Mouse (Mus musculus): ENCODE results near the gene Gm11634. TPM values are rescaled to one million over a fixed set of nuclear protein-coding genes. Genes with fewer than 3 reads are reported as not detected.

Gm11634 gene
- total and polyA plus RNA-seq, 2 experiments from 2014 or later = not detected

DNA sequence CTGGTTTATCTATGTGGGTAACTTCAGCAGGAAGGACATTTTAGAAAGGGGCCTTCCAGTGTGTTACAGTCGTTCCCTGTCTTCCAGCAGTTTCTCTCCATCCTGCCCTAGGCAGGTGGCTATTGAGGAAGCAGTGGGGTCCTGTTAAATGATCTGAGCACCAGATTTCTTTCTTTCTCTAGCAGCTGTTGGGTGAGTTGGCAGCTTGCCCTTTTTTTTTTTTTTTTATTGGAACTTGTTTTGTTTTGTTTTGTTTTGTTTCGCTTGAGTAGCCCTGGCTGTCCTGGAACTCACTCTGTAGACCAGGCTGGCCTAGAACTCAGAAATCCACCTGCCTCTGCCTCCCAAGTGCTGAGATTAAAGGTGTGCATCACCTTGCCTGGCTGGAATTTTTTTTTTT lies 42.1 kb downstream of the Gm11634 start:
- Histone ChIP-seq H3K27ac (ENCODE audit: low read depth, low read length) (no peak overlapping the region), H3K27me3 (ENCODE audit: insufficient read depth, low read length) (no peaks in the 10 kb centered on the region), H3K4me3 (ENCODE audit: low read depth, low read length) (no peak overlapping the region), H3K9ac (replicated peaks; ENCODE audit: low read length, poor library complexity, severe bottlenecking) (no peak overlapping the region), H3K4me1 (ENCODE audit: insufficient read depth, low read length) (peaks cover 11% of the 10 kb centered on the region; the same call in 1 of the 2 replicates), H3K36me3 (ENCODE audit: insufficient read depth, low read length) (peaks cover 22% of the 10 kb centered on the region; the same call in 1 of the 2 replicates), H3K4me2 (ENCODE audit: low read depth, low read length, poor library complexity, severe bottlenecking) (no peak overlapping the region), H3K9me3 (ENCODE audit: low read length) (no peaks in the 10 kb centered on the region)
- DNase-seq (ENCODE audit: low spot score) (no peak), ATAC-seq (ENCODE audit: low FRiP score) (no peak)
- 64% methylated on average over 2 of the region's 2 CpGs for WGBS
- TF ChIP-seq CTCF (IDR thresholded peaks at IDR 0.05) = no peak

DNA sequence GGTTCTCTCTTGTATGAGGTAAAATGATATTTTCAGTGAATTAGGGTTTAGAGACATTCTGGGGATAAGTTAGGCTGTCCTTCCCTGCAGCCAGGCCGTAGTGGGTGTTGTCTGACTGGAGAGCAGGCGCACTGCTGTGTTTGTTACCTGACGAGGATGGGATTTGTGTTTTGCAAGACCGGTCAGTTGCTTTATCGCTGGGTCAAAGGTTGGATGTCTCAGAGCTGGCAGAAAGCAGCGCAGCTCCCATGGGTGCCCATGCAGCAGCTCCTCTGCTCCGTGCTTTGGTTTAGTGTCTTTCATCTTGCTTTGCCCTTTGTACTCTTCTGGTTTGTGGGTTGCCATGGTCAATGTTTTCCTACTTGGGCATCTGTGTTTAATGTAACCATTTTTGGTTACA lies 42.5 kb downstream of the Gm11634 start:
- H3K4me3 ChIP-seq (ENCODE audit: low read depth, low read length) = no peak overlapping the region
- H3K9me3 ChIP-seq (ENCODE audit: low read length) = no peaks in the 10 kb centered on the region
- no peak overlapping the region for H3K4me2 ChIP-seq (ENCODE audit: low read depth, low read length, poor library complexity, severe bottlenecking)
- peaks cover 22% of the 10 kb centered on the region; the same call in 1 of the 2 replicates for H3K36me3 ChIP-seq (ENCODE audit: insufficient read depth, low read length)
- 91% methylated on average over 7 of the region's 7 CpGs for WGBS
- no peak overlapping the region for H3K9ac ChIP-seq (replicated peaks; ENCODE audit: low read length, poor library complexity, severe bottlenecking)
- DNase-seq (ENCODE audit: low spot score) = no peak
- H3K27ac ChIP-seq (ENCODE audit: low read depth, low read length) = no peak overlapping the region
- TF ChIP-seq CTCF (IDR thresholded peaks at IDR 0.05) = no peak
- H3K4me1 ChIP-seq (ENCODE audit: insufficient read depth, low read length) = peaks cover 11% of the 10 kb centered on the region; the same call in 1 of the 2 replicates
- ATAC-seq (ENCODE audit: low FRiP score) = no peak
- H3K27me3 ChIP-seq (ENCODE audit: insufficient read depth, low read length) = no peaks in the 10 kb centered on the region

DNA sequence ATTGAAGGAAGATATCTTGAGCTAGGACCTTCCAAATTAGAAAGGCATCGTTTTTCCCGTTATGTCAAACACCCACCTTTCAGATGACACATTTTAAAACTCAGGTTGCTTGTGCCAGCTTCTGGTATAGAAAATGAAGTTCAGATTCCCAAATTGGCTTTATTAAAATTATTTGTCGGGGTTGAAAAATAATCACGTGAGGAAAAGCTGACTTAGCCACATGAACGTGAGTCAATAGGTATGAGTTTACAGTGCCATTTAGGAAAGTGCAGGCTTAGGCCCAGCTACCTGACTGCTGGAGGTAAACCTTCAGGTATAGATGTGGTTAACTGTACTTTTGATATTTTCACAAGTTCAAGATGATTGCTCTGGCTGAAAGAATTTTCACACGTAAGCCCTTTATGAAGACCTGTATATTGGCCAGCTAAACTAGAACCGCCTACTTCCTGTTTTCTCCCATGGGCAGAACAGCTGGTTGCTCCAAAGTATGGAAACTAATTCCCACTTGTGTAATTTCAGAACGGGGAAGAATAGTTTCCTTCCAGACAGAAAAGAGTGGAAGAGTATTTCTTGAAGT lies 45.6 kb downstream of the Gm11634 start:
- ATAC-seq (ENCODE audit: low FRiP score) = no peak
- TF ChIP-seq CTCF (IDR thresholded peaks at IDR 0.05) = no peak
- Histone ChIP-seq H3K9ac (replicated peaks; ENCODE audit: low read length, poor library complexity, severe bottlenecking) (peak overlapping the region; percentile 61), H3K4me1 (ENCODE audit: insufficient read depth, low read length) (peaks cover 11% of the 10 kb centered on the region; the same call in 1 of the 2 replicates), H3K4me3 (ENCODE audit: low read depth, low read length) (peak overlapping the region; percentile 53), H3K27ac (ENCODE audit: low read depth, low read length) (peak overlapping the region; percentile 82), H3K36me3 (ENCODE audit: insufficient read depth, low read length) (peaks cover 2% of the 10 kb centered on the region; the same call in 1 of the 2 replicates), H3K4me2 (ENCODE audit: low read depth, low read length, poor library complexity, severe bottlenecking) (peak overlapping the region; percentile 68), H3K27me3 (ENCODE audit: insufficient read depth, low read length) (no peaks in the 10 kb centered on the region), H3K9me3 (ENCODE audit: low read length) (no peaks in the 10 kb centered on the region)
- WGBS = 22% methylated on average over 8 of the region's 8 CpGs
- DNase-seq (ENCODE audit: low spot score) = peak; percentile 19

DNA sequence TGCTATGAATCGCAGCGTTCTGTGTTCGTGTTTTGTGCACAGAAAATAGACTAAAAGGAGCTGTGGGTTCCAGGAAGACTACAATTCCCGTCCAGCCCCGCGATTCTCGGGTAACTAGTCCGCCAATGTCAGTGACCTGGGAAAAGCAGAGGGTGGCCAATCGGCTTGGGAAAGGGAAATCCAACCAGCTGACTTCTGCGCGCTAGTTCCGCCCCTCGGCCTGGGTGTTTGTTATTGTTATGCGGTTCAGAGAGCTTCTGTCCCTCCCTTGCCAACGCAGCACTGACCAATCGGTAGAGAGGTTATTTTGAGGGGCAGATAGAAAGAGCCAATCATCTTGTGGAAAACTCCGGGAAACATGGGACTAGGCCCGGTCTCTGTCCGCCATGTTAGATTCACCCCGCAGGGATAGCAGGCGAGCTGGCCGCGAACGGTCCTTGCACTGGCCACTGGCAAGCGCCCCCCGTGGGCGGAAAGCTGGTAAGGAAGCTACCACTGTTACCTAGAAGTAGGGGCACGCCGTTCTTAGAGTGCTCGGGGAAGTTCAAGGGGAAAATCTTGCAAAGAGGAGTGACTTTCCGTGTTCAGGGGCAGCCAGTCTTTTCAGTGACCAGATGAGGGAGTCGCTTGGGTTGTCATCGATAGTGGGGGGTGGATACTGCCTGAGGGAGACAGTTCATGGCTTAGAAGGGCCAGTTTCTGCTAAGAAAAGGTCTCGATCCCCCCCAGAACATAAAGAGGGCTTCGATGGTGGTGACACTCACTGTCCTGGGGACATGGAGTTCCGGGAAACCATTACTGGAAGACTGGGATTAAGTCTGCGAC lies 46.4 kb downstream of the Gm11634 start:
- H3K36me3 ChIP-seq (ENCODE audit: insufficient read depth, low read length) = peaks cover 2% of the 10 kb centered on the region; the same call in 1 of the 2 replicates
- no peaks in the 10 kb centered on the region for H3K9me3 ChIP-seq (ENCODE audit: low read length)
- peak overlapping the region; percentile 68 for H3K4me2 ChIP-seq (ENCODE audit: low read depth, low read length, poor library complexity, severe bottlenecking)
- peak; percentile 100 for DNase-seq (ENCODE audit: low spot score)
- TF ChIP-seq CTCF (IDR thresholded peaks at IDR 0.05) = peak; percentile 65
- peak overlapping the region; percentile 53 for H3K4me3 ChIP-seq (ENCODE audit: low read depth, low read length)
- H3K4me1 ChIP-seq (ENCODE audit: insufficient read depth, low read length) = peaks cover 11% of the 10 kb centered on the region; the same call in 1 of the 2 replicates
- peak overlapping the region; percentile 88 for H3K27ac ChIP-seq (ENCODE audit: low read depth, low read length)
- under 1% methylated on average over 37 of the region's 37 CpGs for WGBS
- peak; percentile 98 for ATAC-seq (ENCODE audit: low FRiP score)
- H3K9ac ChIP-seq (replicated peaks; ENCODE audit: low read length, poor library complexity, severe bottlenecking) = peak overlapping the region; percentile 61
- H3K27me3 ChIP-seq (ENCODE audit: insufficient read depth, low read length) = no peaks in the 10 kb centered on the region

DNA sequence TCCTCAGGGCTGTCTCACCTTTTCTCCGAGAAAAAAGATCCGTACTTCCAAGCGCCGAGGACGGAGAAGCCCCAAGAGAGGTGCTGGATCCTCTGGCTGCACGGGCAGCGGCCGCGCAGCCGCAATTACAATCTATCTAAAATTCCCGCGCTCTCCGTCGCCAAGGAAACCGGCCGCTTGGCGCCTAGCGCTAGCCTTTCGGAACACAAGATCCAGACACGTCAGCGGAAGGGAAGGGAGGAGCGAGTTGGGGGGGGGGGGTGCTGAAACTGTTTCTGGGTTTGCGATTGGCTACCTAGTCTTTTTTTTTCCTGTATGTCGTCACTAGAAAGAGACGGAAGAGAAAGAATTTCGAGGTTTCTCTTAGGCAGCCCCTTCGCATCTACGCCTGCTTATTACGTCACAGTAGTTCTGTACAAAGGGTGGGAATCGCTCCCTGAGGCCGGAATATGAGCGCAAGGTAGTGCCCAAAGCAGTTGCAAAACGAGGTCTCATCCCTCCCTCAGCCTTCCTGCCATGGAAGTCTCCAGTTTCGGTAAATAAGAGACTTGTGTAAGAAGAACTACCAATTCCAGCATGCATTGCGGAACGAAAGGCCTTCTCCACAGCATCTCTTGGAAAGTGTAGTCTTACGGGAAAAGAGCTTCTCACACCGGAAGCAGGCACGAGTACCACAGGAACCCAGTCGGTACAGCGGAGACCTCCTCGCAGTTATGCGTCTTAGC lies 47.1 kb downstream of the Gm11634 start, which contains the start of the genes Brca1 and Nbr1:
Gene Brca1, minus strand, starts transcription at position 205 of the 725 bp plus-strand sequence.
Gene Nbr1, plus strand, starts transcription at position 399 of the 725 bp plus-strand sequence.
- Histone ChIP-seq H3K27ac (ENCODE audit: low read depth, low read length) (peak within 1 kb of the TSS; percentile 88), H3K27me3 (ENCODE audit: insufficient read depth, low read length) (no peaks in the 10 kb centered on the region), H3K9ac (replicated peaks; ENCODE audit: low read length, poor library complexity, severe bottlenecking) (peak within 1 kb of the TSS; percentile 61), H3K4me3 (ENCODE audit: low read depth, low read length) (peak within 1 kb of the TSS; percentile 53), H3K36me3 (ENCODE audit: insufficient read depth, low read length) (peaks cover 2% of the 10 kb centered on the region; the same call in 1 of the 2 replicates), H3K9me3 (ENCODE audit: low read length) (no peaks in the 10 kb centered on the region), H3K4me2 (ENCODE audit: low read depth, low read length, poor library complexity, severe bottlenecking) (peak within 1 kb of the TSS; percentile 85), H3K4me1 (ENCODE audit: insufficient read depth, low read length) (peaks cover 11% of the 10 kb centered on the region; the same call in 1 of the 2 replicates)
- ATAC-seq (ENCODE audit: low FRiP score) (peak; percentile 84), DNase-seq (ENCODE audit: low spot score) (peak; percentile 99)
- under 1% methylated on average over 43 of the region's 43 CpGs for WGBS
- TF ChIP-seq CTCF (IDR thresholded peaks at IDR 0.05) = no peak

Data from midbrain, postnatal 0 days (tissue).